Mouse (Mus musculus): Measurements from ENCODE around the gene Kdm2b. TPM values are rescaled to one million over a fixed set of nuclear protein-coding genes. Genes with fewer than 3 reads are reported as not detected.

Kdm2b gene
- polyA plus RNA-seq, 2 experiments from 2014 or later, result 33.1 to 51.1 TPM

DNA sequence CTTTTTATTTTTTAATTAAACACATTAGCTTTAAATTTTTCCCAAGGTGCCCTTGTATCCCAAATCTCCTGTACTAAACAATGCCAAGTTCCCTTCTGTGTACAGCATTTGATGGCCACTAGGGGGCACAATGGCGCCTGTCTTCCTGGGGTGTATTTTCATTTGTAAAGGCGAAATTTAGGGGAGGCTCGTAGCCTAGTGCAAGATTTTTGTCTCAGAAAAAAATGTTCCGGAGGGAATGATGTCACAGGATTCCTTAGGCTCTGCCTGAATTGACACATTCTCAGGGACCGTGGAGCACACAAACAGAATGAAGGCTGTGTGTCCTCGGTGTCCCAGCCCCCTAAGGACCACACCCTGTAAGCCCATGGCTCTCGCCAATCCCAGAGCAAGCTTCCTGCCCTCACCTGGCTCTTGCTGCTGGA lies 64.1 kb downstream of the Kdm2b start:
- ATAC-seq, result peak; percentile 69

DNA sequence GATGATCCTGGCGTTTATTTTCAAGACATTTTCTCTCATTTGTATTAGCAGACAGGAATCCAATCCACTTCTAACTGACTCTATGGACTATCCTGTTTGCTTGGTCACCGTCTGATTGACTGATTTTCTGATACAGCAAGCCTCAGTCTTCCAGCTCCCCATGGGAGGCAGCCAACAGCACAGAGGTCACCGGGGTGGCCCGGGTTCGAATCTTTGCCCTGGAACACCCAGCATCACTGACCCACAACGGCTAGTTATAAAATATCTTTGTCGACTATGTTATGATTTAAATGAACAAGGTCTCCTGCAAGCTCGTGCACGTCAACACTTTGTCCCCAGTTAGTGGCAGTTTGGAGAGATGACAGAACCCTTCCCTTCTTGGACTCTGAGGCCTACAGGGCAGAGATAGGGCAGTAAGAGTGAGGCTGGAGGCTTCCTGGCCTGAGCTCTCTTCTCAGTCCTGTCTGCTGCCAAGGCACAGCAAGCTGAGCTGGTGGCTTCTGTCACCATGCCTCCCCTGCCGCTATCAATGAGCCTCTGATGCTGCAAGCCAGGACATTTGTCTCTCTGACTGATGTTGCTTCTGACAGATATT lies 65.7 kb downstream of the Kdm2b start:
- ATAC-seq, result no peak

DNA sequence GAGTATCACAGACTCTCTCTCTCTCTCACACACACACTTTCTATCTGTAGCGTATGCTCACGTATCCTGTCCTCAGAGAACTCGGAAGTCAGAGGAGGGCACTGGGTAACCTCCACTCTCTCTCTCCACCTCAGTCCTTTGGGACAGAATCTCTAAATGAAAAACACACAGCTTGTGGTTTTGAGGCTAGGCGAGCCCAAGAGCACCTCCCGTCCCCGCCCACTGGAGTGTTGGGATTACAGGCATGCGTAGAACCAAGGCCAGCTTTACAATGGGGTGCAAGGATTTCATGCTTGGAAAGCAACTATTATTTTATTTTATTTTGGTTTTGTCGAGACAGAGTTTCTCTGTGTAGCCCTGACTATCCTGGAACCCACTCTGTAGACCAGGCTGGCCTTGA lies 67.7 kb downstream of the Kdm2b start:
- no peak for ATAC-seq

DNA sequence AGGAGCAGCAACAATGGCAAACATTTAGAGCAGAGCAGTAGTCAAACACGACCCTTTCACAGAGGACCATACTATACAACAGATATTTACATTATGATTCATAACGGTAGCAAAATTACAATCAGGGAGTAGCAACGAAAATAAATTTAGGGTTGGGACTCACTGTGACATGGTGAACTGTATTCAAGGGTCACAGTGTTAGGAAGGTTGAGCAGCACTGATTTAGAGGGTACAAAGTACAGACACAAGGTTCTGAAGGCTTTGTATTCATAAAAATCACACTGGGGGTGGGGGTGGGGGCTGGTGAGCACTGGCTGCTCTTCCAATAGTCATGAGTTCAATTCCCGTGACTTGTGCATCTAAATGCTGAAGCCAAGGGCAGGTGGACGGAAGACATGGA lies 69.1 kb downstream of the Kdm2b start:
- no peak for ATAC-seq

DNA sequence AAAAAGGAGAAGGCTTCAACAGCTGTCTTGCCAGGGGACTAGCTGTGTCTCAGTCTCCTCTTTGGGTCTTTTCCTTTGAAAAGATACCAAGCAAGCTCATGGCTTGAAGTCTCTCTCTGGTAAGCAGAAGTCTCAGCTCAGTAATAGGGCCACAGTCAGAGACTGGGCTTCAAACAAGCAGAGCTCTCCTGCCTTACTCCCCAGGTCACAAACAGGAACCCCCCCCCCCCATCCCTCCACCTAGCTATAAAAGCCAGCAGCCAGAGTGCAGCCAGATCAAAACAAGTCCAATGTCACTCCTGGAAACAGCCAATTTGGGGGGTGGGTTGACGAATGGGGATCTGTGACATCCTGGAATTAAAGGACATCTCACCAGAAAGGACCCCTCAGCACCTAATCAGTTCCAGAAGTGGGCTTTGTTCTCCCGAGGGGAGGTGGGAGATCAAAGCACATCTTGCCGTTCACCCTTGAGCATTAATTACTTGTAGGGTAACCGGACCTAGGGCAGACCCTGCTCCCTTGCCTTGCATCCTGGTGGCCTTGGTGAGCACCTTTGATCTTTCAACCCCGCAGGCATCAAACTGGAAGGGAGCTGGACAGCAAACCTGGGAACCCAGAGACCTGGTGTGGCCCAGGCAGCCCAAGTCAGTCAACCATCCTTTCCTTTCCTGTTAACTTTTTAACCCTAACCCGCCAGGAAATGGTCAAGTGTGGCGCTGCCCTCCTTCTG lies 71.5 kb downstream of the Kdm2b start:
- ATAC-seq, result no peak

DNA sequence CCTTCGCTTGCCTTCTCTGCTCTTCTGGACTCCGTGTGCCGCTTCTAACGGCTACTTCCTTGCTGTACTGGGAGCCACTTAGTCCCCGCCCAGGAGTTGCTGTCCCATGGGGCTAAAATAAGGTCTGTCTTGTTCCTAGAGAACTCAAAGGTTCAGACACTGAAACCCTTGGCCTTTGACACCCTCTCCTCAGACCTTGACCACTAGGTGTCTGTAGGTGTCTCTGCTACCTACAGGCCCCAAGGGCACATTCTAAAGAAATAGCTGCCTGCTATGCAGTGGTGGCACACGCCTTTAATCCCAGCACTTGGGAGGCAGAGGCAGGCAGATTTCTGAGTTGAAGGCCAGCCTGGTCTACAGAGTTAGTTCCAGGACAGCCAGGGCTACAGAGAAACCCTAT lies 73.5 kb downstream of the Kdm2b start:
- ATAC-seq, result no peak

DNA sequence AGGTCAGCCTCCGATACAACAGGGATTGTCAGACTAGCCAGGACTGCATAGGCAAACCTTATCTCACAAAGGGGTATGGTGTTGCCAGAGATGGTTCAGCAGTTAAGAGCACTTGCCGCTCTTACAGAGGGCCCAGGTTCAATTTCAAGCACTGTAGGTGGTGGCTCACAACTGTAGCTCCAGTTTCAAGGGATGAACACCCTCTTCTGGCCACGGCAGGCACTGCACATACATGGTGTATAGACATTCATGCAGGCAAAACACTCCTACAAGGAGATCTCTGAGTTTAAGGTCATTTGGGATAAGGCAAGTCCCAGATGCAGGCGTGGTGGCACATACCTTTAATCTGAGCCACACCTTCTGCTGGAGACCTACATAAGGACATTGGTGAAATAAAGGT lies 76.8 kb downstream of the Kdm2b start:
- no peak for ATAC-seq

DNA sequence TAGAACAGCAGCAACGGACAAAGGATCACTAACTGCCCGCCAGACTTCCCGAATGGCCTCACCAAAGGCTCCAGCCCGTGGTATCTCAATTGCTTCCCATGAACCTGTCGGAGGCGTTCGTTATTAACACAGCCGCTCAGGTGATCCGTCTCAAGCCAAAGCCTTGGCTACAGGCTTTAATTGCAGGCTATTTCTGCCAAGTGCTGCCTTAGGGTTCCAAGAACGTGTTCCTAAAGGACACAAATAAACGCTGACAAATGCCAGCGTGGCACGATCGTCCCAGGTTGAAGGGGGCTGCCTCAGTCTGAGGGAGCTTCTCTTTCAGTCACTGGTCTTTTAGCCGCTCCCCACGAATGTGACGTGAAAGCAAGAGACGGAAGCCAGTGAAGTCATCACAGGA lies 80.1 kb downstream of the Kdm2b start:
- no peak for ATAC-seq

DNA sequence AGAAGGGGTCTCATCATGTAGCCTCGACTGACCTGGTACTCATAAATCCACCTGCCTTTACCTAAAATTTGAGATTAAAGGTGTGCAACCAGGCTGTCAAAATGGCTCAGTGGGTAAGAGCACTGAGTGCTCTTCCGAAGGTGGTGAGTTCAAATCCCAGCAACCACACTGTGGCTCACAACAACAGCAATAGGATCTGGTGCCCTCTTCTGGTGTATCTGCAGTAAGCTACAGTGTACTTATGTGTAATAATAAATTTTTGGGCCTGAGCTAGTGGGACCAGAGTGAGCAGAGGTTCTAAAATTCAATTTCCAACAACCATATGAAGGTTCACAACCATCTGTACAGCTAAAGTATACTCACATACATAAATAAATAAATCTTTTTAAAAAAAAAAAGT lies 81.6 kb downstream of the Kdm2b start:
- no peak for ATAC-seq

DNA sequence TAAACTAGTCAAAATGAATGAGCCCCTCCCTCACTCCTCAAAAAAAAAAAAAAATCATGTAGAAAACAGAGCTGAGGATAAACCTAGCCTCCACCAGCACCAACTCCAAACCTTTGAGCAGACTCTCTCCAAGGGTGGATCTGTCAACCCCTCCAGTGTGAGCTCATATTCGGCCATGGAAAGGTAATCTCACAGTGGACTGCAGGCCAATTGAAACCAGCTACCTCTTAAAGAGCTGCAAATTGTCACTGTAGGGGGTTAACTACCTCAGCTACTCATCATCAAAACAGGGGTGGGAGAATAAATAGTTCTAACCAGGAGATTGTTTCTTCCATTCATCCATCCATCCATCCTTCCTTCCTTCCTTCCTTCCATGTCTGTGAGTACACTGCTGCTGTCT lies 82.4 kb downstream of the Kdm2b start:
- no peak for ATAC-seq

DNA sequence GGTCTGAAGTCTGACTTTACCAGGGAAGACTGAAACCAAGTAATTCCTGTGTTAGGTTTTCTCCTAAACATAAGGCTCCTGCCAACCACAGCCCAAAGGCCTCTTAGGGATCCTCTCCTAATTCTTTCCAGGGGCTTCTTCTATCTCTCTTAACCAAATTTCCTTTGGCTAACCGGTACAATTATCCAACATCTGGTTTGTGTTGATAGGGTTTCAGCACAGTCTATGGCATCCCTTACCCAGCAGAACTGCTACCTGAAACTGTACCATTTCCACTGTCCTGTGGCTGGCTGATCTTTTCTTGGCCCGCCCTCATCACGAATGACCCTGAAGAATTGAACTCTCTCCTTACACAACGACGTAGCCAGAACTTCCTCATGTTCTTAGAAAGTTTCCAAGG lies 86.5 kb downstream of the Kdm2b start:
- ATAC-seq, result no peak

DNA sequence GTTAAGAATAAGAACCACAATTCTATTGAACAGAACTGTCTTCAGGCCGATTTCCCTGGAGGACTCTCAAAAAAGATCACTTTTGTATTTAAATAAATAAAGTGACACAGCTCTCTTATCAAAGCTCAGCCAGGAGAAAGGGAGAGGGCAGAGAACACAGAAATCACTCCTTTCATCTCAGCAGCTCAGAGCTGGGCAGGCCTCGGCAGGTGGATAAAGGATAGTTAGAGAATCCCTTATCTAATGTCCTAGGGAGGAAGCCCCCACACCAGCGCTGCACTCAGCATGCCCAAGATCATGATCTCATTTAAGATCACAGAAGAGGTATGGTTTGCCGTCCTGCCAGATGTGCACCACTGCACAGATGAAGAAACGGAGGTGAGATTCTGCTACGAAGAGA lies 87.4 kb downstream of the Kdm2b start:
- no peak for ATAC-seq

DNA sequence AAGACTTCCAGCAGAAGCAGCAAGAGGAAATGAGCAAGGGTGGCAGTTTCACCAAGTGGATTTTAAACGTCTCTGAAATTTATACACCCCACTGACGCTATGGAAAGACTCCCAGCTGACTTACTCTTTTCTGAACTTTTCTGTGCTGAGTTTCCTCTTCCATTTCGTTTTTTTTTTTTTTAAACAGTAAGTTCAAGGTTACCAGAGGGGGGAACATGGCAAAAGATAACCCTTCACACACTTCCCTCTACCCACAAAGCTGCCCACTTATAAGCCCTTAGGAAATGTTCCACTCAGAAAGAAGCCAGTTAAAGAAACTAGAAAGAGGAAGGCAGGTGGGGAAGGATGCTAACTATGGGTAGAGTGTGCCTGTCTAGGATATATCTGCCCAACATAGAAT lies 88.0 kb downstream of the Kdm2b start:
- ATAC-seq, result no peak

DNA sequence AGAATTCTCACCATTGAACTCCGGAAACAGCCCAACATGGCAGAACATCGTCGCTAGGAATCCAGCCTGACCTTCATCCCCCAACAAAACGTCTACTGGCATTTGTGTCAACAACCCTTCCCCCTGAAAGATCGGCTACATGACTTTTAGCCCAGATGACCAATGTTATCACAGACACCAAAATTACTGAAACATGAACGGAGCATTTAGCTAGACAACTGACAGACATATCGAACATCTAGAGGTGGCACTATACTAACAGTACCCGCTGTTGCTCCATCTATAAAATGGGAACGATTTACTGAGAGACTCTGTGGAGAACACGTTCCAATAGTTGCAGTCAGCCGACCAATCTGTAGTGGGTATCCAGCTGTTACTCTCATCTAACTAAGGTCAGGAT lies 88.4 kb downstream of the Kdm2b start:
- ATAC-seq, result no peak

DNA sequence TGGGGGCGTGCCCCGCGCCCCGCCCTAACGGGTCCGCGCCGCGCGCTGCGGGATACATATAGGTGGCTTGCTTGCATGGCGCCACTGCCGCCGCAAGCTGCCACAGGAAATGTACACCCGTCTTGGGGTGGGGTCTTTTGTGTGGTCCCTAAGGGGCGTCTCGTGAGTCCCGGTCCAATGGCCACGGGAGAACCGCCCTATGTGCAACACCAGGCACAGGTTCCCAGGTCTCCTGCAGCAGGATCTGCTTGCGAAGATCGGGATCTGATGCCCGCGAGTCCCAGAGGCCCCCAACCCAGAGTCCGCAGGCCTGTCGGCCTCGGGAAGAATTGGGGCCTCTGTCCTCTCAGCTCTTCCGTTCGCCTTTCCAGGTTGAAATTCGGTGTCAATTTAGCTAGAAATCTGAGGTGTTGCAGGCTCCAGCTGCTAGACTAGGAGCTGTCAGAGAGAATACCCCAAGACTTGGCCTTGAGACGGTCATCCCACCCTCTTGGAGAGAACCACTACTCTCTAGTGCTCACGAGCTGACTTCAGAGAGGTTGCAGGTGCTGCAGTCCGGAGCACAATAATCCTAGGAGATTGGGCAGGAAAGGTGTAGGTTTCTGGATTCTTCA lies 89.0 kb downstream of the Kdm2b start:
- no peak for ATAC-seq

DNA sequence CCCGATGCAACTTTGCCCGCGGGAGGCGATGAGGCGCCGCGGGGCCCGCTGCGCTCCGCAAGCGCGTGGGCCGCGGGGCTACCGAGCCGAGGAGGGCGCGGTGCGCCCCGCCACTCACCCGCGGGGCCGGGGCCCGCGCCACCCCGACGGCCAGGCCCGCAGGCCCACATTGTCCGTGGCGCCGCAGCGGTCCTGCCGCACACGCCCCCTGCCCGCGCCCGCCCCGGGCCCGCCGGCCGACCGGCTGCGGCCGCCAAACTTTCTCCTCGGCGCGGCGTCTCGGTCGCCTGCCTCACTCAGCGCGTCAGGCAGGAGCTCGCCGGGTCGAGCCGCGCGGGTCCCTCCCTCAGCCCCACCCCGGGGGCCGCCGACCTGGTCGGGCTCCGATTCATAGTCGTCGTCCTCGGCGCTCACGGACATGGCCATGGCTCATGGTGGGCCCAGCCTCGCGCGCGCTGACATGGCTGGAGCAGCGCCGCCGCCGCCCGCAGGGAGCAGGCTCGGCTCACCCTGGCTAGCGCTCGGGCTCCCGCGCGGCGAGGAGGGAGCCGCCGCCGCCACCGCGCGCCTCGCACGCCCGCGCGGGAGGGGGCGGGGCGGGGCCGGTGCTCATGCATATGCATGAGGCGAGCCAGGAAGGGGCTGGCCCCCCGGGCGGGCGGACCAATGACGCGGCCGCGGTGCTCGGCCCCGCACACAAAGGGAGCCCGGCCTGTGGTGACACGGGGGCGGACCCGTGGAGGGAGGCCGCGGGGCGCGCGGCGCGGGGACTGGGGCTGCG lies 89.7 kb downstream of the Kdm2b start:
- peak; percentile 86 for ATAC-seq

DNA sequence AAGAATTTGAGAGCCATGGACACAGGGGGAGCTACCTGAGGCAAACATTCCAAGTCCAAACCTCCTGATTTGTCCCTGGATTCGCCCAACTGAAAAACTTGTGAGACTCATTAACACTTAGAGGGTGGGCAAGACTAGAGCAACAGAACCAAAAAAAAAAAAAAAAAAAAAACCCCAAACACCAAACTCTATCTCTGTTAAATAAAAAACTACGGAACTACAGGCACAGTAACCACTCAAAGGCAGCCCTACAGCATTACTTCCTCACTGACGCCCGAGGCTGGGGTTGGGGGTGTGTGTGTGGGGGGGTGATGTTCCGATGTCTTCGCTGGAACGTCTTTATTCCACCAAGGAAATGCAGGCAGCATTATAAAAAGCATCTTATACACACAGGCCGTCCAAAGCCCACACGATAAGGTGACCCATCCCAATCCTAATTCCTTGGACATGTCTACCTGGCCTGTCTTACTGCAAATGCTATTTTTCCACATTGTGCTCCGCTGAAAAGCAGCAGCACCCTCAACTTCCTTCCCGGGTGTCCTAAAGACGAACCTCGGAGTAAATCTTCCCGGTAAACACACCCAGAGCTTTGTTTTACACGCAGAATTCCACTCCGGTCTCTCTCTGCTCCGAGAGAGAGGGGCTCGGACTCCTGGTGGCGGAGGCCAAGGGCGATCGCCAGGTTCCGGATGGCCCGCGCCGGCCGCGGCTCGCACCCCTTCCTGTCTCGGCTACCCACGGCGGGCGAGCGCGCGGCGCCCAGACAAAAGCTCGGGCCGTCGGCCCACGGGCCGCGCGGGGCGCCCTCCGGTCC lies 90.5 kb downstream of the Kdm2b start:
- no peak for ATAC-seq

DNA sequence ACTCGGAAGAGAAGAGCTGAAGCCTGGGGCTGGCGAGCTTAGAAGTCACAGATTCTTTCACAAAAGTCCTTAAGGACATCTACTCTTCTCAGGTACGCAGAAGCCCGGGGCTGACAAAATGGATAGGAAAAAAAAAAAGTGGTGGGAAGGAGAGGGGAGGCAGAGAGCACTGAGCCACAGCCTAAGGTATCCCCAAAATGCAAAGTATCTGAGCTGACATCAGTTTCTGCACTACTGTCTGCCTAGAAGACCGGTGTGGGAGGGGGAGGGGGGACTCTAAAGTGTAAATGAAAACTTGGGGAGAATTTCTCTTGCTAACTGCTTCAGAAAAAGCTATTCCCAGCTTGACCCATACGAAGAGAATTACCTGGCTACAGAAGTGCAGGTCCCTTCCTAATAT lies 91.5 kb downstream of the Kdm2b start:
- ATAC-seq, result no peak

DNA sequence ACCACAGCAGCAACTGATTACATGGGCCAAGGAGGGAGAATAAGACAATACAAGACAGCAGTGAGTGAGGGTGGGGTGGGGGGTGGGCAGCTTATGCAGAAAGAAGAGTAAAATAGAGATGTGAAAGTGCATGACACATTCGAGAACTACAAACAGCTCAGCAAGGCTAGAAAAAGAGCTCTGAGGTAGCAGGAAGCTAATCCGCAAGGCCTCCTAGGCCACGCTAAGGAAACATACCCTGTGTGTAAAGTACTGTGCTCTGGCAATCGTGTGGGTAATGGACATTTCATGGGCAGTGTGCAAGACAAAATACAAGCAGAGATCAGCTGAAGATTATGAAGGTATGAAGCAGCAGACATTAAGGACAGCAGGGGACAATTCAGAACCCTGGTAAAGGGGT lies 94.8 kb downstream of the Kdm2b start:
- no peak for ATAC-seq

DNA sequence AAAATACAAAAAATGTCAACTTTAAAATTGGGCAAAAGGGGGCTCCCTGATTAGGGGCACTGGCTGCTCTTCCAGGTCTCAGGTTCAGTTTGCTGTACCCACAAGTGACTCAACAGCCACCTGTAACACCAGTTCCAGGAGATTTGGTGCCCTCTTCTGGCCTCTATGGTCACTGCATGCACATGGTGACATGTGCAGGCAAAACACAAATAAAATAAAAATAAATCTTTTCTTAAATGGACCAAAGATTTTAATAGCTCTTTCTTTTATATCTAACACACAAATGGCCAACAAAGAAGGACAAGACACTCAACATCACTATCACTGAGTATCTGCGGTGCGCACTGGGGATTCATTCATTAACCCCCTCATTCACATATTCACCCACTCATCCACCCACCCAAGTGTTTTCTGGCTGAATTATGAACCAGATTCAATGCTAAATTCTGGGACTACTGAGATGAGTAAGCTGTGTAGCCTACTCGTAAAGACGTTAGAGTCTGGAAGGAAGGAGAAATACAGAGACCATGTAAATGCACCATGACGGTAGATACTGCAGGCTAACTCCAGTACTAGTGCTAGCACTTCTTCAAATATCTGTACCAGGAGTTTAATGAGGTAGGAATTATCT lies 95.5 kb downstream of the Kdm2b start:
- no peak for ATAC-seq

DNA sequence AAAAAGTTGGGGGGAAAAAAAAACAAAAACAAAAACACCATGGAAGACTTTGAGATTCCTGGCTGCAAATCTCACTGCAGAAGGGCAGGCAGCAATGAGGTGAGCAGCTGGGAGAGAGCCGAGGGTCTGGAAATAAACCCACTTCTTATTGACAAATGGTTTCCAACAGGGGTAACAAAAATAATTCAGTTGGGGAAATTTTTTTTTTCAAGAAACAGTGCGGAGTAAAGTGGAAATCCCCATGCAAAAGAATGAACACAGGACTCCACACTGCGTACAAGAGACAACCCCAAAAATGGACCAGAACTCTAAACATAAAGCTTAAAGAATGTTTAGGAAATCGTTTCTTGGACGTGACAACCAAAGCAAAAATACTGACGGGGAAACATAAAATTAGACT lies 96.4 kb downstream of the Kdm2b start:
- ATAC-seq, result no peak

DNA sequence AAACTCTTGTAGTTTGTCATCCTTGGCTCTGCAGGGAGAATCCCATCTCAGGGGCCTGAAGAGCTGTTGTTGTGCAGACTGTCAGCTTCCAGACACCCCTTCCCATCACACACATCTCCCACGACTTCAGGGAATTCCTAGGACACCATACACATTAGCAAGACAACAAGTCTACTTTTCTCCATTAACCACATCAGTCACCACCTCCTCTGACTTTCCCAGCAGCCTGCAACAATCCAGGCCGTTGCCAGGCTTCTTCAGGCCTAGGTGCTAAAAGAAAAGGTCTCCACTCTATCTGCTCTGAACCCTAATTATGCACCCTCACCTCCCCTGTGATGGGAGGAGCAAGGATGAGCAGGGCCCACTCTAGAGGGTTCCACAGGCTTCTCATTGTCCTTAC lies 99.2 kb downstream of the Kdm2b start:
- no peak for ATAC-seq
